Mouse (Mus musculus) liver, postnatal 0 days (tissue): ENCODE results near the gene Tbc1d2b.

Experiments used
- CTCF ChIP-seq: sonication (generic); IDR thresholded peaks from 2 replicates; pipeline ENCODE4 v1.5.1; 2016; ENCODE audit warnings: antibody characterized with exemption, low read depth
- EP300 ChIP-seq: IDR thresholded peaks from 2 replicates; pipeline ENCODE4 v1.6.1; 2016; ENCODE audit warnings: antibody characterized with exemption, low read depth, mild to moderate bottlenecking

DNA sequence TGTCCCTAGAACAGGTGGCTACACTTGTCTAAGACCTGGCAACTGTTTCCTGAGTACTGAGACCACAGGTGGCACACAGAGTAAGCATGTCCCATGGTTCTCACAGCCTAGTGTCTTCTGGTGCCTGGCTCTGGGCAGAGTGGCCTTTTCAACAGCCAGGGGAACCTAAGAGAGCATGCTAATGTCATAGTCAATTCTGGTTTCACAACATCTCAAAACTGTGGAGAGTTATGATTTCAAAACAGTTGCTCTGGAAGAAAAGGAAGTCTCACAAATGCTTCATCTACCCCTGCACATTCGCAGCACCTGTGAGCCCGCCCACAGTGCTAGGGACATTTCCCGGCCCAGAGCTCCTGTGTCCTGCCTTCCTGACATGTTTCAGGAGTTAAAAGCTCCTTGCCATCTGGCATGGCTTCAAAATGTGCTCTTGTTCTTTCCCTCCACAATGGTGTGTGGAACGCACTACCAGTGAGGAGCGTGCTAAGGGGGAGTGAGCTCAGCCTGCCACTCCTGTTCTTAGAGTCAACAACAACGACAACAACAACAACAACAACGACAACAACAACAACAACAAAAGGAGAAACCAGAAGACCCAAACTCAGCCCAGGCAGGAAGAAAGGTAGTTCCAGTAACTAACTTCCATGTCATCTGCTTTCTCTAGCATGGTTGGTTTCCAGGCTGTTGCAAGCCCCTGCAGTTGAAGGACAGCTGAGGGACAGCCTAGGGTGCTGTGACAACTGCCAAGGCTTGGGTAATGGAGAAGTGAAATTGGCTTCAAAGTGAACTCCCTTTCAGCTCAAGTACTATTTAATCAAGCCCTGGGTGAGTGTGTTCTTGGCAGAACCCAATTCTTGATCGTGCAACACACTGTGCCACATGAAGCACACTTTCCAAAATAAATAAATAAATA, 37.6 kb downstream of the Tbc1d2b start:
- TF ChIP-seq CTCF (no peak), EP300 (no peak)
